Mouse (Mus musculus) hindbrain, embryonic 16.5 days (tissue): ENCODE measurements around the gene Phf5a. TPM values are rescaled to one million over a fixed set of nuclear protein-coding genes. Genes with fewer than 3 reads are reported as not detected.

Source experiments
- ATAC-seq: fragments of 200-750 bp; cut with Nextera tagmentation; 2 replicates; pipeline ENCODE4 v1.8.0; 2017; ENCODE audit warnings: moderate TSS enrichment, moderate library complexity
- H3K27ac ChIP-seq: fragments of 300-500 bp; sonication (generic); 2 replicates; pipeline ENCODE4 v1.5.1; 2014; ENCODE audit warnings: low read depth, mild to moderate bottlenecking, control low read depth, low read length, moderate library complexity
- H3K27me3 ChIP-seq: fragments of 300-500 bp; sonication (generic); replicated peaks from 2 replicates; pipeline ENCODE4 v1.6.1; 2014; ENCODE audit warnings: low read length; ENCODE audit not compliant: control insufficient read depth, insufficient read depth
- H3K36me3 ChIP-seq: fragments of 300-500 bp; sonication (generic); 2 replicates; pipeline ENCODE4 v1.6.1; 2014; ENCODE audit warnings: mild to moderate bottlenecking, low read length, moderate library complexity, mixed read lengths; ENCODE audit not compliant: control insufficient read depth, insufficient read depth
- H3K4me1 ChIP-seq: fragments of 300-500 bp; sonication (generic); 2 replicates; pipeline ENCODE4 v1.6.1; 2014; ENCODE audit warnings: low read depth, low read length; ENCODE audit not compliant: control insufficient read depth, insufficient read depth
- H3K4me2 ChIP-seq: fragments of 300-500 bp; sonication (generic); 2 replicates; pipeline ENCODE4 v1.6.1; 2014; ENCODE audit warnings: mild to moderate bottlenecking, low read length, control low read depth, moderate library complexity
- H3K4me3 ChIP-seq: fragments of 300-500 bp; sonication (generic); 2 replicates; pipeline ENCODE4 v1.5.1; 2014; ENCODE audit warnings: mild to moderate bottlenecking, low read length, control low read depth, moderate library complexity
- H3K9ac ChIP-seq: fragments of 300-500 bp; sonication (generic); 2 replicates; pipeline ENCODE4 v1.6.1; 2014; ENCODE audit warnings: low read depth, mild to moderate bottlenecking, control low read depth, low read length, moderate library complexity
- H3K9me3 ChIP-seq: fragments of 300-500 bp; sonication (generic); 2 replicates; pipeline ENCODE4 v1.6.1; 2014; ENCODE audit warnings: mild to moderate bottlenecking, low read length, moderate library complexity; ENCODE audit not compliant: control insufficient read depth
- WGBS: fragments of 180-500 bp; shearing (Covaris S2); extraction: QIAGEN DNeasy Blood & Tissue Kit; methylation state at CpG from one replicate; pipeline ENCODE4 v1.1.7; 2014; 5-methylcytosine and 5-hydroxymethylcytosine counted together
- polyA plus RNA-seq: library from polyadenylated mRNA; unstranded; fragments of >200 nt; fragmentation: Nextera tagmentation; extraction: Ambion mirVana; gene quantifications from 2 replicates; pipeline ENCODE4 v1.2.1, GENCODE M21; 2015

The Phf5a gene
- polyA plus RNA-seq, 1 experiment from 2014 or later, result 122 TPM

DNA sequence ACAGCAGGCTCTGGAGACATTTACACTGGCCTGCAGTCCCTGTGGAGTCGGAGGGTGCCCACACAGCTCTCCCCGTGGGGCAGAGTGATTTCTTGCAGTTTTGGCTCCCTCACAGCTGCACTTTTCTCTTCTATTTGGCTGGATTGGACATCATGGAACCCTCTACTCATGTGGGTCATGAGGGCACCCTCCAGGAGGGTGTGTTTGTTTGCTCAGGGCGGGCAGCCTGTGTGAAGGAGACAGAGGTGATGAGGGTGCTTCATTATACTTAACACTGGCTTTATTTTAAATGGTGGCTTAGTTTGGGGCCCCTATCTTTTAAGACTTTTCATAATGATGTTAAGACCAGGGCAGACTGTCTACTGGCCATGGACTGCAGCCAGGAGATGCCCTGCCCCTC is 46.9 kb downstream of the Phf5a start:
- WGBS, result 86% methylated on average over 3 of the region's 3 CpGs
- no peak overlapping the region for H3K27ac ChIP-seq
- no peaks in the 10 kb centered on the region for H3K4me1 ChIP-seq
- ATAC-seq, result no peak
- H3K27me3 ChIP-seq, result no peaks in the 10 kb centered on the region
- H3K4me2 ChIP-seq, result no peak overlapping the region
- no peak overlapping the region for H3K4me3 ChIP-seq
- H3K9ac ChIP-seq, result no peak overlapping the region
- peaks cover 52% of the 10 kb centered on the region for H3K36me3 ChIP-seq
- H3K9me3 ChIP-seq, result no peaks in the 10 kb centered on the region

DNA sequence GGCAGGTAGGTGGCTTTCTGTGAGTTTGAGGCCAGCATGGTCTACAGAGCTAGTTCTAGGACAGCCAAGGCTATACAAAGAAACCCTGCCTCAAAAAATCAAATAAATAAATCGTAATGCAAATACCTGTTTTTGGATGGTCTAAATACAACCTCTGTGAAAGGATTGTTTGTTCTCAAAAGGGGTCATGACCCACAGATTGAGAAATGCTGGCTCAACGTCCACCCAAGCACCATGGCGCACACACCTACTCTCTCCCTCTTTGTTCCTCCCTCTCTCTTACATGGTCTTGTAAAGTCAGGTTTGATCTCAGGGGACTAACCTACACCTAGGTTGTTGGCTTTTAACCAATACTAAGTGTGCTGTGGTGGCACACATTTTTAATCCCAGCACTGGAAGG is 49.1 kb downstream of the Phf5a start:
- Histone ChIP-seq H3K9ac (no peak overlapping the region), H3K4me3 (no peak overlapping the region), H3K27me3 (no peaks in the 10 kb centered on the region), H3K4me2 (no peak overlapping the region), H3K9me3 (no peaks in the 10 kb centered on the region), H3K27ac (no peak overlapping the region), H3K4me1 (no peaks in the 10 kb centered on the region), H3K36me3 (peaks cover 55% of the 10 kb centered on the region)
- ATAC-seq, result no peak
- 88% methylated on average over 3 of the region's 3 CpGs for WGBS

DNA sequence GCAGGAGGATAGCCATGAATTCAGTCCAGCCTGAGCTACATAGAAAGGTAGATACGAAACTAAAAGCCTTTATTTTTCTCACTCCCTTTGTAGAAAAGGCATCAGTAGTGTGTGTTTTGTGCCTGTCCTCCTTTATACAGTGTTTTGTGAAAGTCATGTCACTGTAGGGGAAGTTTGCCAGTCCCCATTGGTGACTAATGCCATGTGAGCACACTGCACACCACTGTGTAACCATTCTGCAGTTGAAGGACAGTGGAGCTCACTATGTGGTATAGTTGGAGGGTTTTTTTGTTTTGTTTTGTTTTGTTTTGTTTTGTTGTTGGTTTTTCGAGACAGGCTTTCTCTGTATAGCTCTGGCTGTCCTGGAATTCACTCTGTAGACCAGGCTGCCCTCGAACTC is 53.3 kb downstream of the Phf5a start:
- Histone ChIP-seq H3K9me3 (no peaks in the 10 kb centered on the region), H3K4me3 (no peak overlapping the region), H3K4me2 (no peak overlapping the region), H3K4me1 (peaks cover under 1% of the 10 kb centered on the region; the same call in 1 of the 2 replicates), H3K9ac (no peak overlapping the region), H3K27me3 (no peaks in the 10 kb centered on the region), H3K27ac (no peak overlapping the region), H3K36me3 (peaks cover 48% of the 10 kb centered on the region)
- no peak for ATAC-seq
- 96% methylated on average over 3 of the region's 3 CpGs for WGBS

DNA sequence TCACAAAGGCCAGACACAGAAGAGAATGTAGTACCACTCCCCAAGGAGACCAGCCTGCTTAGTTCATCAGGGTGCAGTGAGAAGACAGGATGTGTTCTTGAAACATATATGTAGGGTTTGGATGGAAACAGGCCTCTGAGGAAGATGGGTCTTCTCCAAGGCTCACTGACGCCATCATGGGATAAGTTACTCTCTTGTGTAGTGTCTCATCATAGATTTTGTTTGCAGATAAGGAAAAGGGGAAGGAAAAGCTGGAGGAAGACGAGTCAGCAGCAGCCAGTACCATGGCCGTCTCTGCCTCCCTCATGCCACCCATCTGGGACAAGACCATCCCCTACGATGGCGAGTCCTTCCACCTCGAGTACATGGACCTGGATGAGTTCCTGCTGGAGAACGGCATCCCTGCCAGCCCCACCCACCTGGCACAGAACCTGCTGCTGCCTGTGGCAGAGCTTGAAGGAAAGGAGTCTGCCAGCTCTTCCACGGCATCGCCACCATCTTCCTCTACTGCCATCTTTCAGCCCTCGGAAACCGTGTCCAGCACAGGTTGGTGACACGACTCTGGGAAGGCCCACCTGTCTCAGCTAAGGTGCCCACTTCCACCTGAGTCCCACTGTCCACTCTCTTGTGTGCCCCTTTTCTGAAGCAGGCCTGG is 56.9 kb downstream of the Phf5a start:
- H3K4me2 ChIP-seq, result no peak overlapping the region
- WGBS, result 88% methylated on average over 12 of the region's 12 CpGs
- H3K9me3 ChIP-seq, result no peaks in the 10 kb centered on the region
- peaks cover 21% of the 10 kb centered on the region for H3K4me1 ChIP-seq
- no peaks in the 10 kb centered on the region for H3K27me3 ChIP-seq
- H3K4me3 ChIP-seq, result no peak overlapping the region
- H3K27ac ChIP-seq, result no peak overlapping the region
- H3K36me3 ChIP-seq, result peaks cover 21% of the 10 kb centered on the region
- no peak for ATAC-seq
- H3K9ac ChIP-seq, result no peak overlapping the region

Other genes starting within 250 kb of the Phf5a start
- 30.3 and 32.9 TPM in 2 replicates for gene L3mbtl2, start 208.0 kb downstream of the Phf5a start, polyA plus RNA-seq
- gene Chadl, start 174.6 kb downstream of the Phf5a start, polyA plus RNA-seq, result 39.2 and 42.2 TPM in 2 replicates
- 39.3 and 49.6 TPM in 2 replicates for gene Zc3h7b, start 126.9 kb downstream of the Phf5a start, polyA plus RNA-seq
- 164 and 165 TPM in 2 replicates for gene Rangap1, start 126.4 kb downstream of the Phf5a start, polyA plus RNA-seq
- 22.9 and 23.1 TPM in 2 replicates for gene Tef, start 69.5 kb downstream of the Phf5a start, polyA plus RNA-seq
- 15.7 and 18.4 TPM in 2 replicates for gene Tob2, start 13.1 kb downstream of the Phf5a start, polyA plus RNA-seq
- 333 and 346 TPM in 2 replicates for gene Aco2, start 398 bp upstream of the Phf5a start, polyA plus RNA-seq
- 88.2 and 105 TPM in 2 replicates for gene Polr3h, start 54.3 kb upstream of the Phf5a start, polyA plus RNA-seq
- gene Csdc2, start 64.8 kb upstream of the Phf5a start, polyA plus RNA-seq, result 287 and 292 TPM in 2 replicates
- 122 and 142 TPM in 2 replicates for gene Pmm1, start 89.0 kb upstream of the Phf5a start, polyA plus RNA-seq
- gene 1700029P11Rik, start 108.6 kb upstream of the Phf5a start, polyA plus RNA-seq, result not detected in 2 replicates
- 44.4 and 48.9 TPM in 2 replicates for gene Xrcc6, start 115.9 kb upstream of the Phf5a start, polyA plus RNA-seq
- 53.7 and 56.1 TPM in 2 replicates for gene Desi1, start 162.0 kb upstream of the Phf5a start, polyA plus RNA-seq
- 254 and 268 TPM in 2 replicates for gene Snu13, start 175.7 kb upstream of the Phf5a start, polyA plus RNA-seq
- not detected in 2 replicates for gene 4930407I10Rik, start 187.2 kb upstream of the Phf5a start, polyA plus RNA-seq
- gene Mei1, start 198.1 kb upstream of the Phf5a start, polyA plus RNA-seq, result 0.06 and 0.11 TPM in 2 replicates